Mouse (Mus musculus) liver, postnatal 0 days (tissue): Measurements from ENCODE around the gene Gm28048. TPM values are rescaled to one million over a fixed set of nuclear protein-coding genes. Genes with fewer than 3 reads are reported as not detected.

ENCODE experiments used
- ATAC-seq: fragments of 200-750 bp; cut with Nextera tagmentation; 2 replicates; pipeline ENCODE4 v1.8.0; 2017; ENCODE audit warnings: mild to moderate bottlenecking, moderate library complexity
- DNase-seq: peaks from one replicate; pipeline ENCODE4 v3.0.0-alpha.2; 2016
- H3K27ac ChIP-seq: fragments of 300-500 bp; sonication (generic); 2 replicates; pipeline ENCODE4 v1.5.1; 2014; ENCODE audit warnings: antibody characterized with exemption, moderate library complexity, mild to moderate bottlenecking, low read depth
- H3K27me3 ChIP-seq: fragments of 300-500 bp; sonication (generic); 2 replicates; pipeline ENCODE4 v1.6.1; 2014; ENCODE audit warnings: low read length, control low read depth, mixed read lengths; ENCODE audit not compliant: insufficient read depth
- H3K36me3 ChIP-seq: fragments of 300-500 bp; sonication (generic); replicated peaks from 2 replicates; pipeline ENCODE4 v1.6.1; 2014; ENCODE audit warnings: mild to moderate bottlenecking, control low read depth, low read length, moderate library complexity, mixed read lengths; ENCODE audit not compliant: insufficient read depth
- H3K4me1 ChIP-seq: fragments of 300-500 bp; sonication (generic); 2 replicates; pipeline ENCODE4 v1.6.1; 2014; ENCODE audit warnings: antibody characterized with exemption, mild to moderate bottlenecking, control low read depth; ENCODE audit not compliant: insufficient read depth
- H3K4me2 ChIP-seq: fragments of 300-500 bp; sonication (generic); 2 replicates; pipeline ENCODE4 v1.6.1; 2014; ENCODE audit warnings: low read depth, mild to moderate bottlenecking, low read length, moderate library complexity, mixed read lengths
- H3K4me3 ChIP-seq: fragments of 300-500 bp; sonication (generic); 2 replicates; pipeline ENCODE4 v1.5.1; 2014; ENCODE audit warnings: low read depth, low read length
- H3K9ac ChIP-seq: fragments of 300-500 bp; sonication (generic); replicated peaks from 2 replicates; pipeline ENCODE4 v1.6.1; 2014; ENCODE audit warnings: mild to moderate bottlenecking, moderate library complexity
- H3K9me3 ChIP-seq: fragments of 300-500 bp; sonication (generic); 2 replicates; pipeline ENCODE4 v1.6.1; 2016; ENCODE audit warnings: mild to moderate bottlenecking, control low read depth, low read length, mixed read lengths
- CTCF ChIP-seq: sonication (generic); IDR thresholded peaks from 2 replicates; pipeline ENCODE4 v1.5.1; 2016; ENCODE audit warnings: antibody characterized with exemption, low read depth
- EP300 ChIP-seq: IDR thresholded peaks from 2 replicates; pipeline ENCODE4 v1.6.1; 2016; ENCODE audit warnings: antibody characterized with exemption, low read depth, mild to moderate bottlenecking
- WGBS: fragments of 180-500 bp; shearing (Covaris S2); extraction: QIAGEN DNeasy Blood & Tissue Kit; methylation state at CpG from one replicate; pipeline ENCODE4 v1.1.7; 2014; ENCODE audit not compliant: insufficient replicate concordance; 5-methylcytosine and 5-hydroxymethylcytosine counted together
- polyA plus RNA-seq: library from polyadenylated mRNA; unstranded; fragments of >200 nt; fragmentation: Nextera tagmentation; extraction: Ambion mirVana; gene quantifications from 2 replicates; pipeline ENCODE4 v1.2.1, GENCODE M21; 2015

Gm28048 gene
- polyA plus RNA-seq, 1 experiment from 2014 or later: 11.7 TPM

- DNase-seq (no peak), ATAC-seq (no peak)
- Histone ChIP-seq H3K4me1 (peaks cover 19% of the 10 kb centered on the region), H3K27ac (no peak overlapping the region), H3K27me3 (no peaks in the 10 kb centered on the region), H3K9me3 (no peaks in the 10 kb centered on the region), H3K4me2 (no peak overlapping the region), H3K4me3 (no peak overlapping the region), H3K9ac (no peak overlapping the region), H3K36me3 (no peaks in the 10 kb centered on the region)
- 85% methylated on average over 4 of the region's 4 CpGs for WGBS
- TF ChIP-seq EP300 (no peak), CTCF (no peak)
These were observed 106.6 kb downstream of the Gm28048 start for GRCm38 (mm10) chr11:22875279-22875678.

GRCm38 (mm10) chr11:22874747-22875146, 107.1 kb downstream of the Gm28048 start:
- no peak overlapping the region for H3K4me3 ChIP-seq
- no peak overlapping the region for H3K4me2 ChIP-seq
- DNase-seq (no peak), ATAC-seq (no peak)
- no peak overlapping the region for H3K27ac ChIP-seq
- H3K9me3 ChIP-seq: no peaks in the 10 kb centered on the region
- H3K36me3 ChIP-seq: no peaks in the 10 kb centered on the region
- H3K9ac ChIP-seq: no peak overlapping the region
- no peak for TF ChIP-seq CTCF
- no peak for TF ChIP-seq EP300
- peaks cover 19% of the 10 kb centered on the region for H3K4me1 ChIP-seq
- 78% methylated on average over 6 of the region's 6 CpGs for WGBS
- H3K27me3 ChIP-seq: no peaks in the 10 kb centered on the region

GRCm38 (mm10) chr11:22873383-22873782, 108.5 kb downstream of the Gm28048 start:
- Histone ChIP-seq H3K9me3 (no peaks in the 10 kb centered on the region), H3K27me3 (no peaks in the 10 kb centered on the region), H3K9ac (no peak overlapping the region), H3K4me1 (peaks cover 19% of the 10 kb centered on the region), H3K4me2 (no peak overlapping the region), H3K4me3 (no peak overlapping the region), H3K36me3 (no peaks in the 10 kb centered on the region), H3K27ac (peak overlapping the region; percentile 51)
- DNase-seq (no peak), ATAC-seq (no peak)
- no peak for TF ChIP-seq EP300
- WGBS: 49% methylated on average over 4 of the region's 4 CpGs

GRCm38 (mm10) chr11:22872307-22872680, 109.6 kb downstream of the Gm28048 start:
- WGBS: 31% methylated on average over 4 of the region's 4 CpGs
- peak; percentile 12; the same call in 1 of the 2 replicates for ATAC-seq
- TF ChIP-seq EP300 (no peak), CTCF (no peak)
- Histone ChIP-seq H3K36me3 (no peaks in the 10 kb centered on the region), H3K4me3 (peak overlapping the region; percentile 38), H3K9ac (peak overlapping the region; percentile 44; the same call in 1 of the 2 replicates), H3K27me3 (no peaks in the 10 kb centered on the region), H3K27ac (peak overlapping the region; percentile 84), H3K9me3 (no peaks in the 10 kb centered on the region), H3K4me2 (peak overlapping the region; percentile 78), H3K4me1 (peaks cover 19% of the 10 kb centered on the region)
- DNase-seq: no peak

- TF ChIP-seq EP300 (0 out of 2 replicates have a peak, but pooled peaks have one; percentile 14), CTCF (no peak)
- Histone ChIP-seq H3K27me3 (no peaks in the 10 kb centered on the region), H3K9ac (peak overlapping the region; percentile 44), H3K27ac (peak overlapping the region; percentile 84), H3K4me3 (peak overlapping the region; percentile 38), H3K36me3 (no peaks in the 10 kb centered on the region), H3K9me3 (no peaks in the 10 kb centered on the region), H3K4me2 (peak overlapping the region; percentile 78), H3K4me1 (peaks cover 19% of the 10 kb centered on the region)
- DNase-seq (no peak), ATAC-seq (peak; percentile 65)
- 23% methylated on average over 7 of the region's 7 CpGs for WGBS
These were observed 110.1 kb downstream of the Gm28048 start for GRCm38 (mm10) chr11:22871628-22872306.

- H3K27ac ChIP-seq: no peak overlapping the region
- DNase-seq (no peak), ATAC-seq (no peak)
- no peak overlapping the region for H3K9ac ChIP-seq
- H3K4me3 ChIP-seq: no peak overlapping the region
- H3K4me1 ChIP-seq: peaks cover 27% of the 10 kb centered on the region
- no peak overlapping the region for H3K4me2 ChIP-seq
- no peak for TF ChIP-seq CTCF
- TF ChIP-seq EP300: no peak
- H3K36me3 ChIP-seq: no peaks in the 10 kb centered on the region
- H3K27me3 ChIP-seq: no peaks in the 10 kb centered on the region
- WGBS: 78% methylated on average over 8 of the region's 8 CpGs
- no peaks in the 10 kb centered on the region for H3K9me3 ChIP-seq
These were observed 113.3 kb downstream of the Gm28048 start for GRCm38 (mm10) chr11:22868582-22868981.

GRCm38 (mm10) chr11:22867691-22868090, 114.2 kb downstream of the Gm28048 start:
- no peak overlapping the region for H3K9ac ChIP-seq
- ATAC-seq (no peak), DNase-seq (no peak)
- no peak overlapping the region for H3K27ac ChIP-seq
- TF ChIP-seq CTCF: no peak
- no peak for TF ChIP-seq EP300
- no peaks in the 10 kb centered on the region for H3K36me3 ChIP-seq
- no peaks in the 10 kb centered on the region for H3K9me3 ChIP-seq
- H3K4me3 ChIP-seq: no peak overlapping the region
- H3K27me3 ChIP-seq: no peaks in the 10 kb centered on the region
- H3K4me1 ChIP-seq: peaks cover 21% of the 10 kb centered on the region
- H3K4me2 ChIP-seq: no peak overlapping the region
- WGBS: 75% methylated on average over 5 of the region's 5 CpGs
